Mouse (Mus musculus): ENCODE measurements around the gene Ap2a1.

GRCm38 (mm10) chr7:44916881-44917280 is 12.4 kb downstream of the Ap2a1 start:
- TF ChIP-seq CTCF (IDR thresholded peaks at IDR 0.05; ENCODE audit: extremely low read depth, insufficient read depth, low read length) (no peak), POLR2A (IDR thresholded peaks at IDR 0.05; ENCODE audit: extremely low read depth, insufficient read depth, low read length) (no peak)

Data from cortical plate, adult 2 months (tissue).